Mouse (Mus musculus): ENCODE data around the gene Ybx3. TPM values are rescaled to one million over a fixed set of nuclear protein-coding genes. Genes with fewer than 3 reads are reported as not detected.

Ybx3 gene
- total RNA-seq (2021): 10 to 100 TPM; 40.9 to 44.5 TPM

GRCm38 (mm10) chr6:131388040-131389021, at the start of gene Ybx3:
TSS of gene Ybx3 (minus strand) at chr6:131388476.
- peak; percentile 83 to 91 for DNase-seq (ENCODE audit: low spot score in 2 of 2)
- intact Hi-C loops (cut with DNase I): no loop called here

- intact Hi-C loops (cut with DNase I): no loop called here
- DNase-seq (ENCODE audit: low spot score in 2 of 2): no peak
Observed at GRCm38 (mm10) chr6:131436626-131437025, 48.4 kb upstream of the Ybx3 start.

GRCm38 (mm10) chr6:131434088-131434487, 45.8 kb upstream of the Ybx3 start:
- intact Hi-C loops (cut with DNase I): no loop called here
- DNase-seq (ENCODE audit: low spot score in 2 of 2): no peak

- intact Hi-C loops (cut with DNase I): no loop called here
- no peak for DNase-seq (ENCODE audit: low spot score in 2 of 2)
Observed at GRCm38 (mm10) chr6:131433153-131434048, 45.1 kb upstream of the Ybx3 start.

- DNase-seq (ENCODE audit: low spot score in 2 of 2): no peak
- intact Hi-C loops (cut with DNase I): no loop called here
Observed at GRCm38 (mm10) chr6:131421572-131421971, 33.3 kb upstream of the Ybx3 start.

- intact Hi-C loops (cut with DNase I): loop anchor here (2.0 to 10.0 kb wide), 2 partner anchors 53 to 125 kb away; partner anchors contain the start of gene Magohb
- no peak for DNase-seq (ENCODE audit: low spot score in 2 of 2)
Observed at GRCm38 (mm10) chr6:131419614-131420013, 31.3 kb upstream of the Ybx3 start.

- intact Hi-C loops (cut with DNase I): loop anchor here (2.0 to 10.0 kb wide), 2 partner anchors 52 to 124 kb away; partner anchors contain the start of gene Magohb
- DNase-seq (ENCODE audit: low spot score in 2 of 2): no peak
Observed at GRCm38 (mm10) chr6:131418770-131419169, 30.5 kb upstream of the Ybx3 start.

GRCm38 (mm10) chr6:131411116-131411843, 23.0 kb upstream of the Ybx3 start:
- intact Hi-C loops (cut with DNase I): loop anchor here (10.0 kb wide), 1 partner anchor 116 kb away; the partner anchor contains the start of gene Magohb
- DNase-seq (ENCODE audit: low spot score in 2 of 2): no peak

GRCm38 (mm10) chr6:131406957-131407356, 18.7 kb upstream of the Ybx3 start:
- intact Hi-C loops (cut with DNase I): no loop called here
- DNase-seq (ENCODE audit: low spot score in 2 of 2): no peak

GRCm38 (mm10) chr6:131405896-131406295, 17.6 kb upstream of the Ybx3 start:
- no peak for DNase-seq (ENCODE audit: low spot score in 2 of 2)
- intact Hi-C loops (cut with DNase I): no loop called here

GRCm38 (mm10) chr6:131405174-131405573, 16.9 kb upstream of the Ybx3 start:
- DNase-seq (ENCODE audit: low spot score in 2 of 2): no peak
- intact Hi-C loops (cut with DNase I): no loop called here

GRCm38 (mm10) chr6:131404260-131404659, 16.0 kb upstream of the Ybx3 start:
- DNase-seq (ENCODE audit: low spot score in 2 of 2): no peak
- intact Hi-C loops (cut with DNase I): no loop called here

- no peak for DNase-seq (ENCODE audit: low spot score in 2 of 2)
- intact Hi-C loops (cut with DNase I): no loop called here
Observed at GRCm38 (mm10) chr6:131403036-131403435, 14.8 kb upstream of the Ybx3 start.

GRCm38 (mm10) chr6:131402606-131403005, 14.3 kb upstream of the Ybx3 start:
- DNase-seq (ENCODE audit: low spot score in 2 of 2): no peak
- intact Hi-C loops (cut with DNase I): no loop called here

- intact Hi-C loops (cut with DNase I): no loop called here
- no peak for DNase-seq (ENCODE audit: low spot score in 2 of 2)
Observed at GRCm38 (mm10) chr6:131401259-131401658, 13.0 kb upstream of the Ybx3 start.

GRCm38 (mm10) chr6:131396650-131397049, 8.4 kb upstream of the Ybx3 start:
- DNase-seq (ENCODE audit: low spot score in 2 of 2): no peak
- intact Hi-C loops (cut with DNase I): no loop called here

GRCm38 (mm10) chr6:131393873-131394660, 5.8 kb upstream of the Ybx3 start:
- no peak for DNase-seq (ENCODE audit: low spot score in 2 of 2)
- intact Hi-C loops (cut with DNase I): no loop called here

- peak; percentile 80 to 82 for DNase-seq (ENCODE audit: low spot score in 2 of 2)
- intact Hi-C loops (cut with DNase I): no loop called here
Observed at GRCm38 (mm10) chr6:131387221-131388039, 846 bp downstream of the Ybx3 start.

Data from left cerebral cortex, postnatal 36 days (tissue).